Mouse (Mus musculus): ENCODE measurements around the gene Slc36a2. TPM values are rescaled to one million over a fixed set of nuclear protein-coding genes. Genes with fewer than 3 reads are reported as not detected.

Gene Slc36a2
- total and polyA plus RNA-seq, 3 experiments, result not detected

- DNase-seq (ENCODE audit: low read depth, low spot score), result peak; percentile 16
- Histone ChIP-seq H3K4me3 (ENCODE audit: control insufficient read depth in 1 of 2, insufficient read depth in 1 of 2, low read depth in 2 of 2, low read length in 2 of 2) (no peak overlapping the region), H3K36me3 (ENCODE audit: control insufficient read depth in 1 of 2, insufficient read depth in 2 of 2, low read length in 2 of 2) (peaks cover 0 to 14% of the 10 kb centered on the region in 2 experiments; a peak in 2 of 4 replicates), H3K27ac (ENCODE audit: control insufficient read depth, low read depth, low read length) (no peak overlapping the region), H3K27me3 (ENCODE audit: control insufficient read depth in 1 of 2, insufficient read depth in 2 of 2, low read length in 2 of 2) (no peaks in the 10 kb centered on the region), H3K9ac (ENCODE audit: control insufficient read depth, low read depth, low read length, poor library complexity, severe bottlenecking) (no peak overlapping the region), H3K4me1 (ENCODE audit: control insufficient read depth in 1 of 2, insufficient read depth in 2 of 2, low read length in 2 of 2) (peaks cover 11 to 17% of the 10 kb centered on the region in 2 experiments), H3K9me3 (replicated peaks; ENCODE audit: insufficient read depth, low read length) (no peaks in the 10 kb centered on the region), H3K79me2 (ENCODE audit: control insufficient read depth, insufficient read depth, low read length, poor library complexity) (peaks cover 2% of the 10 kb centered on the region; the same call in 1 of the 2 replicates)
- no peak for TF ChIP-seq CHD2 (IDR thresholded peaks at IDR 0.05; ENCODE audit: low read length)
- no peak for TF ChIP-seq ZC3H11A (IDR thresholded peaks at IDR 0.05; ENCODE audit: low read depth, low read length)
- no peak for TF ChIP-seq NRF1 (IDR thresholded peaks at IDR 0.05; ENCODE audit: insufficient read depth, low read depth, low read length, poor library complexity, severe bottlenecking)
- no peak for TF ChIP-seq ZKSCAN1 (IDR thresholded peaks at IDR 0.05; ENCODE audit: low read depth, low read length)
- no peak for TF ChIP-seq ELF1 (IDR thresholded peaks at IDR 0.05; ENCODE audit: low read depth, low read length)
- TF ChIP-seq UBTF (IDR thresholded peaks at IDR 0.05; ENCODE audit: borderline replicate concordance, insufficient read depth, low read depth, low read length), result no peak
- TF ChIP-seq TCF12 (IDR thresholded peaks at IDR 0.05; ENCODE audit: low read depth, low read length), result no peak
- no peak for TF ChIP-seq USF1 (IDR thresholded peaks at IDR 0.05; ENCODE audit: low read depth, low read length)
- TF ChIP-seq MYB (IDR thresholded peaks at IDR 0.05; ENCODE audit: low read depth, low read length), result no peak
- no peak for TF ChIP-seq RAD21 (IDR thresholded peaks at IDR 0.05; ENCODE audit: low read depth, low read length)
- no peak for TF ChIP-seq MYC (IDR thresholded peaks at IDR 0.05; ENCODE audit: low read depth, low read length)
- TF ChIP-seq GATA1 (IDR thresholded peaks at IDR 0.05; ENCODE audit: low read depth, low read length), result no peak
Observed at GRCm38 (mm10) chr11:55208001-55208690, 23.3 kb upstream of the Slc36a2 start.

DNA sequence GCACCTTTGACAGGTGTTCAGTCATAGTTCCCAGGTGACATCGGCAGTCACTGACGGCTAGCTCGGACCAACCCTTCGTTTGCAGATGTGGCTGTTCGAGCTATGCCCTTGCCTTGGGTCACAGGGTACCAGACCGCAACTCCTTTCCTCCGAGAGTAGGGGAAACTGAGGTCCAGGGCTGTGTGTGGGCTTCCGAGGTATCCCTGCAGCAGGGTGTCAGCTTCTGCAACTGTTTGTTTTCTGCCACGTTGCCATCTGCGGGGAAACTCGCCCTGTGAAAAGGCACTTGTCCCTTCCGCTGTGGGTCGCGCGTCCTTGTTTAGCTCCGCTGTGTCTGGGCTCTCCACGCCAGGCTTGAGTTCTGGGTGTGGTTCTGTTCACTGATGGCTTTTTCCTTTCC lies 19.7 kb upstream of the Slc36a2 start:
- no peak overlapping the region for H3K27ac ChIP-seq (ENCODE audit: control insufficient read depth, low read depth, low read length)
- TF ChIP-seq SMC3 (IDR thresholded peaks at IDR 0.05; ENCODE audit: low read depth, low read length) (no peak), EP300 (IDR thresholded peaks at IDR 0.05; ENCODE audit: low read depth in 1 of 2, low read length in 2 of 2) (no peak), ZC3H11A (IDR thresholded peaks at IDR 0.05; ENCODE audit: low read depth, low read length) (no peak), USF1 (IDR thresholded peaks at IDR 0.05; ENCODE audit: low read depth, low read length) (no peak), KAT2A (conservative IDR thresholded peaks at IDR 0.05; ENCODE audit: low read depth, low read length) (no peak), MYC (IDR thresholded peaks at IDR 0.05; ENCODE audit: low read depth, low read length) (0 out of 2 replicates have a peak, but pooled peaks have one; percentile 4)
- peak; percentile 62 for DNase-seq (ENCODE audit: low read depth, low spot score)

More for the DNA sequence above, 19.7 kb upstream of the Slc36a2 start:
- Histone ChIP-seq H3K9me3 (replicated peaks; ENCODE audit: insufficient read depth, low read length) (no peaks in the 10 kb centered on the region), H3K79me2 (ENCODE audit: control insufficient read depth, insufficient read depth, low read length, poor library complexity) (peaks cover 2% of the 10 kb centered on the region; the same call in 1 of the 2 replicates), H3K9ac (ENCODE audit: control insufficient read depth, low read depth, low read length, poor library complexity, severe bottlenecking) (peak overlapping the region; percentile 81), H3K36me3 (ENCODE audit: control insufficient read depth in 1 of 2, insufficient read depth in 2 of 2, low read length in 2 of 2) (peaks cover 0 to 12% of the 10 kb centered on the region in 2 experiments; a peak in 2 of 4 replicates), H3K27me3 (ENCODE audit: control insufficient read depth in 1 of 2, insufficient read depth in 2 of 2, low read length in 2 of 2) (peaks cover 0 to 2% of the 10 kb centered on the region in 2 experiments), H3K4me1 (ENCODE audit: control insufficient read depth in 1 of 2, insufficient read depth in 2 of 2, low read length in 2 of 2) (peaks cover 11 to 13% of the 10 kb centered on the region in 2 experiments), H3K4me3 (ENCODE audit: control insufficient read depth in 1 of 2, insufficient read depth in 1 of 2, low read depth in 2 of 2, low read length in 2 of 2) (peak overlapping the region; percentile 80 to 91)

Data from MEL (cell line).